Mouse (Mus musculus): ENCODE results near the gene Itfg1.
"Not testable (repeated sequence)": the region's sequence is repeated elsewhere in the genome, so short reads cannot be mapped to it uniquely, and the experiment has no call there.

- not testable (repeated sequence) for TF ChIP-seq CTCF, POLR2A (IDR thresholded peaks at IDR 0.05; ENCODE audit: extremely low read depth, insufficient read depth, low read length)
Observed at GRCm38 (mm10) chr8:85796392-85796791, 44.3 kb downstream of the Itfg1 start.

Data from cortical plate, adult 2 months (tissue).